Mouse (Mus musculus) embryonic fibroblast, embryonic 13.5 days (primary cell): Measurements from ENCODE around the gene Olfr649.

ENCODE experiments used
- CTCF ChIP-seq: IDR thresholded peaks from 2 replicates; pipeline ENCODE4 v1.5.1; 2011; ENCODE audit warnings: mild to moderate bottlenecking, control low read depth, low read length, moderate library complexity, borderline replicate concordance; ENCODE audit not compliant: insufficient read depth
- POLR2A ChIP-seq: IDR thresholded peaks from 2 replicates; pipeline ENCODE4 v1.6.1; 2011; ENCODE audit warnings: low read depth, mild to moderate bottlenecking, control low read depth, low read length, moderate library complexity

DNA sequence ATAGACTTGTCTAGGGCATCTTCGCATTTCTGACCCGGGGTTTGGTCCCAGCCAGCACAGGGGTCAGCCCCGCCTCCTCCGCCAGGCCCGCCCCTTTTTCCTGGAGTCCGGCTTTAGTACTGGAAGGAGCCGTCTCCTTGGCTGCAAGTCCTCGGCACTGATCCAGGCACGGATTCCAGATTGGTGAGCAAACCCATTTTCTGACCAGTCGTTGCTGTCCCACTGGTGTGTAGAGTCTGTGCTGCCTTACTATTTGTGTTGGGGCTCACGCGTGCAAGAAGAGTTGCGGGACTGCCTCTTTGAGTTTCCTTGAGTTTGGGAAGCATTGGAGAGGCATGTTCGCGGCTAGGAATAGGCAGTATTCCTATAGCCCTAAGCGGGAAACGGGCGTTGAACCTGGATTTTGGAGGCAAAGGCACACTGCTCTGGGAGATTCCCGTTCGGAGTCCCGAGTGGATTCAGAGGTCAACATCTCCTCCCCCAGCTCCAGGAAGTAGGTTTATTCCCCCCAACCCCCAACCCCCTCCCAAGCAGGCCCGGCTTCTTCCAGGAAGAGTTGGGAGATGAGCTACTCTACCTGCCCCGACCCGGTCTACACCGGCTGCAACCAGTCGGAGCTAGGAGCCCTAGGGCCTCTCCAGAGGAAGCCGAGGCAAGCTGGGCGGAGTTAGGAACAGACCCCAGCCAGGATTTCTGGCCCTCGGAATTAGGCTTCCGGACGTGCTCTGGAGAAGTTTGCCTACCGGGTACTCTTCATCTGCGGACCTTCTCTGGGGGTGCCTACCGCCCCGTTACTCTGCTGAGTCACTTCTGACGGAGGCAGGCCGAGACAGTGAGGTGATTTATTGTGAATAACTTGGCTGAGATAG lies 23.1 kb upstream of the Olfr649 start, which contains the start of gene Trim6:
- TF ChIP-seq POLR2A (peak; percentile 19; the same call in 1 of the 2 replicates), CTCF (no peak)
